Mouse (Mus musculus): ENCODE results near the gene Msl2. TPM values are rescaled to one million over a fixed set of nuclear protein-coding genes. Genes with fewer than 3 reads are reported as not detected.
A peak's percentile ranks its signal among the peaks of the same experiment; 100 is the strongest.

Msl2 gene
- polyA plus RNA-seq, 1 experiment from 2014 or later: 3.9 TPM

DNA sequence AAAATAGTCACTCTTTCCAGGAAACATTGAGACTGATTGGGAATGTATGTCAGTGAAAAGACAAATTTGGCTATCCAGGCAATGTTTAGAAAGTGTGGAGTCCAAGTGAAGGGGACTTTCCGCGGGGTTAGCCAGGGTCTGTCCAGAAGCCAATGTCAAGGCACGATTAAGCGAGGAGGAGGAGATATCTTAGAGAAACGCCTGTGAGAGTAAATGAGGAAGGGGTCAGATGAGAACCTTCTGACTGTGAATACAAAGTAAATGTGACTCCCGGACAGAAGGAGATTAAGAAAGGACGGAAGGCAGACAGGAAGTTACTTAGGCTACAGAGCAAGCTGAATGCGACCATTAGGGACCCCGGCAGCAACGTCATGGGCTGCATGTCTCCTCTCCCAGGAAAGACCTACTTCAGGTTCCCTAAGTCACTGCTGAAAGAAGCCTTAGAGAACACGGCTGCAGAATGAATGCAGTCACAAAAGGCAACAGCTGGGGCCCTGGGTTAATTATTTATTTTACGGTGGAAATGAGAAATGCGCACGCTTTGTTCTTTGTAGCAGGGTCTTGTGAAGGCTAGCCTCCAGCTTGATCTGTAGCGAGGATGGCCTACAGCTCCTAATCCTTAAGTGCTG is 28.1 kb upstream of the Msl2 start:
- H3K9ac ChIP-seq (ENCODE audit: low read length): no peak overlapping the region; the same call in 1 of the 2 replicates
- H3K4me2 ChIP-seq (ENCODE audit: low read depth, low read length): peak overlapping the region; percentile 40
- H3K4me3 ChIP-seq (ENCODE audit: low read length): no peak overlapping the region
- H3K27ac ChIP-seq (ENCODE audit: low read length): no peak overlapping the region
- ATAC-seq (ENCODE audit: low read depth): no peak
- peaks cover 2% of the 10 kb centered on the region; the same call in 1 of the 2 replicates for H3K9me3 ChIP-seq (ENCODE audit: control insufficient read depth, low read length)
- H3K27me3 ChIP-seq (ENCODE audit: control insufficient read depth, insufficient read depth, low read depth, low read length): no peaks in the 10 kb centered on the region
- 28% methylated on average over 15 of the region's 15 CpGs for WGBS
- H3K36me3 ChIP-seq (ENCODE audit: control insufficient read depth, insufficient read depth, low read length): no peaks in the 10 kb centered on the region
- H3K4me1 ChIP-seq (replicated peaks; ENCODE audit: control insufficient read depth, insufficient read depth, low read length): peaks cover 15% of the 10 kb centered on the region

DNA sequence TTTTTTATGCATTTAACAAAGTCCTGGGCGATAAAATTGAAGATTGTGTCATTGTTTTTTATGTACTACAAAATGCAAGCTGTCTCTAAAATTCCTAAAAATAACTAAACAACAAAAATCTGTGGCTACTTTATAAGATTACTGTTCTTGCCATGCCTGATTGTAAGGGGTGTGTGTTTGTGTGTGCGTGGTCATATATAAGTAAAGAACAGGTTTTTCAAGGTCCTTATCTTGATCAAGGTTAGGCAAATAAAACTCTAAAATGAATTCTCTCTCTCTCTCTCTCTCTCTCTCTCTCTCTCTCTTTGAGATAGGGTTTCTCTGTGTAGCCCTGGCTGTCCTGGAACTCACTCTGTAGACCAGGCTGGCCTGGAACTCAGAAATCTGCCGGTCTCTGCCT is 21.9 kb upstream of the Msl2 start:
- Histone ChIP-seq H3K36me3 (ENCODE audit: control insufficient read depth, insufficient read depth, low read length) (no peaks in the 10 kb centered on the region), H3K4me3 (ENCODE audit: low read length) (no peak overlapping the region), H3K4me2 (ENCODE audit: low read depth, low read length) (no peak overlapping the region), H3K27me3 (ENCODE audit: control insufficient read depth, insufficient read depth, low read depth, low read length) (no peaks in the 10 kb centered on the region), H3K9ac (ENCODE audit: low read length) (no peak overlapping the region), H3K27ac (ENCODE audit: low read length) (no peak overlapping the region), H3K9me3 (ENCODE audit: control insufficient read depth, low read length) (no peaks in the 10 kb centered on the region), H3K4me1 (replicated peaks; ENCODE audit: control insufficient read depth, insufficient read depth, low read length) (peaks cover 6% of the 10 kb centered on the region)
- no peak; the same call in 1 of the 2 replicates for ATAC-seq (ENCODE audit: low read depth)
- 71% methylated on average over 3 of the region's 3 CpGs for WGBS

DNA sequence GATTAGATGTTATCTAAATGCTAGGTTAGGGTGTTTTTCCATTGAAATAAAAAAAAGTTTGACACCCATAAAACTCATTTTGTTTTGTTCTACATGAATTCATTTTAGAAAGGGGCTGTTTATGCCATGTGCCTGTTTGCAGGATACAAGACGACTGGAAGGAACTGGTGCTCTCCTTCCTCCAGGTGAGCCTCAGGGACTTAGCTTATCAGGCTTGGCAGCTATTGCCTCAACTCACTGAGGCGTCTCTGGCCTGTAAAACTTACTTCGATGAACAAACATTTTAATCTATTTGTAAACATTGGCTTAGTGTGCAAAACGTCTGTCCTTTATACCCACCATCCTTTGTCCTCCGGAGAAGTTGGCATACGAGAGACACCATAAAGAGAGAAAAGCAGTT is 21.2 kb upstream of the Msl2 start:
- no peak overlapping the region for H3K9ac ChIP-seq (ENCODE audit: low read length)

DNA sequence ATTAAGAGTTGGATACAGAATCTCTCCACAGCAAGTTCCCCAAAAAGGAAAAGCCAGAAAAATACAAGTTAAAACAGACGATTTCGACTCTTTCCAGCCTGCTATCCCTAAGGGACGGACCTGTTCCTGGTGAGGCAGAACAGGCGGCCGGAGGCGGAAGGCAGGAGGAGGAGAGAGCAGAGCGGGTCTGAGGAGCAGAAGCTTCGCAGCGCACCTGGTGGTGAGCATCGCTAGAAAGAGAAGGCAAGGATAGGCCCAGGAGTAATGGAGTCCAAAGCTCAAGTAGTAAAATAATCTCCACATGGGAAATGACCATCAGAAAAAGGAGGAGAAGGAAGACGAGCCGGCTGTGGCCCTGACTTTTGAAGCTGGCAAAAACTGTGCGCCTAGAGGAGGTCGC is 20.6 kb upstream of the Msl2 start:
- Histone ChIP-seq H3K4me1 (replicated peaks; ENCODE audit: control insufficient read depth, insufficient read depth, low read length) (peaks cover 6% of the 10 kb centered on the region), H3K27ac (ENCODE audit: low read length) (no peak overlapping the region), H3K9ac (ENCODE audit: low read length) (no peak overlapping the region), H3K36me3 (ENCODE audit: control insufficient read depth, insufficient read depth, low read length) (no peaks in the 10 kb centered on the region), H3K4me3 (ENCODE audit: low read length) (no peak overlapping the region), H3K4me2 (ENCODE audit: low read depth, low read length) (no peak overlapping the region), H3K27me3 (ENCODE audit: control insufficient read depth, insufficient read depth, low read depth, low read length) (no peaks in the 10 kb centered on the region), H3K9me3 (ENCODE audit: control insufficient read depth, low read length) (no peaks in the 10 kb centered on the region)
- ATAC-seq (ENCODE audit: low read depth): no peak
- 73% methylated on average over 14 of the region's 14 CpGs for WGBS

More for the DNA sequence above, 21.2 kb upstream of the Msl2 start:
- ATAC-seq (ENCODE audit: low read depth): no peak
- Histone ChIP-seq H3K4me2 (ENCODE audit: low read depth, low read length) (no peak overlapping the region), H3K4me1 (replicated peaks; ENCODE audit: control insufficient read depth, insufficient read depth, low read length) (peaks cover 6% of the 10 kb centered on the region), H3K9me3 (ENCODE audit: control insufficient read depth, low read length) (no peaks in the 10 kb centered on the region), H3K27ac (ENCODE audit: low read length) (no peak overlapping the region), H3K36me3 (ENCODE audit: control insufficient read depth, insufficient read depth, low read length) (no peaks in the 10 kb centered on the region), H3K4me3 (ENCODE audit: low read length) (no peak overlapping the region), H3K27me3 (ENCODE audit: control insufficient read depth, insufficient read depth, low read depth, low read length) (no peaks in the 10 kb centered on the region)
- 40% methylated on average over 6 of the region's 6 CpGs for WGBS

DNA sequence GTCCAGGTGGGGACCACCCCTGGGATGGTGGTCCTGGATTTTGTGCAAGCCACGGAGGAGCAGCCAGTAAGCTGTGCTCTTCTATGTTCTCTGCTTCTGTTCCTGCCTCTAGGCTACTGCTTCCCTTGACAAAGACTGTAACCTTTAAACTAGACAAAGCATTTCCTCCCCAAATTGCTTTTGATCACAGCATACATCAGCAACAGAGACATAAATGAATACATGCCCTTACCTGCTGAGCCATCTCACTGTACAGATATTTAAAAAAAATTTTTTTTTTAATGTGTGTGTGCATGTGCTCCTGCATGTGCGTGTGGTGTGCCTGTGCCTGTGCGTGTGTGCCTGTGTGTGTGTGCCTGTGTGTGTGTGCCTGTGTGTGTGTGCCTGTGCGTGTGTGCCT is 16.7 kb upstream of the Msl2 start:
- no peak for ATAC-seq (ENCODE audit: low read depth)
- Histone ChIP-seq H3K9me3 (ENCODE audit: control insufficient read depth, low read length) (no peaks in the 10 kb centered on the region), H3K36me3 (ENCODE audit: control insufficient read depth, insufficient read depth, low read length) (no peaks in the 10 kb centered on the region), H3K4me3 (ENCODE audit: low read length) (no peak overlapping the region), H3K27ac (ENCODE audit: low read length) (no peak overlapping the region), H3K27me3 (ENCODE audit: control insufficient read depth, insufficient read depth, low read depth, low read length) (no peaks in the 10 kb centered on the region), H3K9ac (ENCODE audit: low read length) (no peak overlapping the region), H3K4me1 (replicated peaks; ENCODE audit: control insufficient read depth, insufficient read depth, low read length) (peaks cover 7% of the 10 kb centered on the region), H3K4me2 (ENCODE audit: low read depth, low read length) (no peak overlapping the region)
- WGBS: 88% methylated on average over 4 of the region's 4 CpGs

DNA sequence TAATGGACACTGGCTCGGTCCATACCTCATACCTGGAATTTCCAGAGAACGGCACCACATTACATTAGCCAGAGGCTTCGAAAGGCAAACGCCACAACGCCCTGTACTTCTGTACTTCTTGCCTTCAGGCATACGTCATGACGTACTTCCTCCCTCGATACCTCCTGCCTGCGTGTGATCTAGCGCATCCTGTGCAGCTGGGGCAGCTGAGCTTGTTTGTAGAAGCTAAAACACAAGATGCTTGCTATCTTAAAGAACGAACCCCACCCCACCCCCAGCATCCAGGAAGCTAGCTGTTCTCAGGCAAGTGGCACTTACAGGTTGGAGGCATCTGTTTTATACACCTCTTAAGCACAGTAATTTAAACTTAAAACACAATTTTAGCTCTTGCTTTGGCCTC is 12.9 kb upstream of the Msl2 start:
- H3K4me3 ChIP-seq (ENCODE audit: low read length): no peak overlapping the region
- H3K4me2 ChIP-seq (ENCODE audit: low read depth, low read length): no peak overlapping the region
- 0 out of 2 replicates have a peak, but pooled peaks have one; percentile 15 for ATAC-seq (ENCODE audit: low read depth)
- 57% methylated on average over 11 of the region's 11 CpGs for WGBS
- H3K27ac ChIP-seq (ENCODE audit: low read length): no peak overlapping the region
- no peaks in the 10 kb centered on the region for H3K27me3 ChIP-seq (ENCODE audit: control insufficient read depth, insufficient read depth, low read depth, low read length)
- no peak overlapping the region for H3K9ac ChIP-seq (ENCODE audit: low read length)
- H3K36me3 ChIP-seq (ENCODE audit: control insufficient read depth, insufficient read depth, low read length): no peaks in the 10 kb centered on the region
- H3K4me1 ChIP-seq (replicated peaks; ENCODE audit: control insufficient read depth, insufficient read depth, low read length): peaks cover 12% of the 10 kb centered on the region
- no peaks in the 10 kb centered on the region for H3K9me3 ChIP-seq (ENCODE audit: control insufficient read depth, low read length)

DNA sequence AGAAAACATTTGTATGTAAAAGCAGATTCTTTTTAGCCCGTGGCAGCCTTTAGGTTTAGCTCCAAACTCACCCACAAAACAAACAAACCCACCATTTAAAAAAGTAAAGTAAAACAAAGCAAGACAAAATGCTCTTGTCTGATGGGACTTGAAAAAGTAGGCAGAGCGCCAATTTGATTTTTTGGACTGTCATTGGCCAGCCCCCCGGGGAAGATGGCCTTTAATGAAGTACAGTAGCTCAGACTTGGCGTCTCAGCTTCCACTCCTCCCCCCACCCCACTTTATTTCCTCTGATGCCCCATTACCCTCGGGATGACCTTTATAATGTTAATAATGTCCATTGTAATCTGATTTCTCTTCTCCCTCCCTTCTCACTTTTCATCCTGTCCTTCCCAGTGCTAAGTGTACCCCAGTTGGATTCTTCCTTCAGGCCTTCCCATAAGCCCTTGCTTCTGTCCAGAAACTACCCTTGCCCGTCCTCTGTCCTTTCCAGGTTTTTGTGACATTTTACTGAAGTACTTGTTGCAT is 11.6 kb upstream of the Msl2 start:
- H3K4me2 ChIP-seq (ENCODE audit: low read depth, low read length): no peak overlapping the region
- no peaks in the 10 kb centered on the region for H3K9me3 ChIP-seq (ENCODE audit: control insufficient read depth, low read length)
- 38% methylated on average over 6 of the region's 6 CpGs for WGBS
- no peak overlapping the region for H3K27ac ChIP-seq (ENCODE audit: low read length)
- no peak overlapping the region for H3K9ac ChIP-seq (ENCODE audit: low read length)
- H3K4me1 ChIP-seq (replicated peaks; ENCODE audit: control insufficient read depth, insufficient read depth, low read length): peaks cover 12% of the 10 kb centered on the region
- no peak for ATAC-seq (ENCODE audit: low read depth)
- H3K4me3 ChIP-seq (ENCODE audit: low read length): no peak overlapping the region
- H3K36me3 ChIP-seq (ENCODE audit: control insufficient read depth, insufficient read depth, low read length): no peaks in the 10 kb centered on the region
- no peaks in the 10 kb centered on the region for H3K27me3 ChIP-seq (ENCODE audit: control insufficient read depth, insufficient read depth, low read depth, low read length)

DNA sequence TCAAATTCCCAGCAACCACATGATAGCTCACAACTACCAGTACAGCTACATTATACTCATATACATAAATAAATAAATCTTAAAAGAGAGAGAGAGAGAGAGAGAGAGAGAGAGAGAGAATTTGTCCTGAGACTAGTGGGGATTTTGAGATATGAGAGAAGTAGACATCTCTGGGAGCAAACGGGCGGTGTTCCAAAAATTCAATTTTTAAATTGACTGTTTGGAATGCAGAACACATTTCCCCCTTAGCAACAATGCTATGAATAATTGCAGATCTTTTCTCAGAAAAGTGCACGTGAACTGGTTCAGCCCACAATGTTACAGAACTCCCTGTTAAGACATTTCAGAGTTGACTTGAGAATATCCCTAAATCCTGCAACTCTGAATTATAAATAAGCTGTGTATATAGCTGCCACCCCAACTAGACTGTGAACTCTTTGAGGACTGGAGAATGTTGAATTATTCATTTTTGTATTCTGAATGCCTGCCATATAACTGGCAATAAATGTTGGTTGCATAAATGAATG is 8.8 kb upstream of the Msl2 start:
- 59% methylated on average over 3 of the region's 3 CpGs for WGBS
- Histone ChIP-seq H3K4me2 (ENCODE audit: low read depth, low read length) (no peak overlapping the region), H3K36me3 (ENCODE audit: control insufficient read depth, insufficient read depth, low read length) (no peaks in the 10 kb centered on the region), H3K9me3 (ENCODE audit: control insufficient read depth, low read length) (no peaks in the 10 kb centered on the region), H3K9ac (ENCODE audit: low read length) (no peak overlapping the region), H3K4me3 (ENCODE audit: low read length) (no peak overlapping the region), H3K27ac (ENCODE audit: low read length) (no peak overlapping the region), H3K27me3 (ENCODE audit: control insufficient read depth, insufficient read depth, low read depth, low read length) (no peaks in the 10 kb centered on the region), H3K4me1 (replicated peaks; ENCODE audit: control insufficient read depth, insufficient read depth, low read length) (peaks cover 12% of the 10 kb centered on the region)
- ATAC-seq (ENCODE audit: low read depth): peak; percentile 20; the same call in 1 of the 2 replicates

DNA sequence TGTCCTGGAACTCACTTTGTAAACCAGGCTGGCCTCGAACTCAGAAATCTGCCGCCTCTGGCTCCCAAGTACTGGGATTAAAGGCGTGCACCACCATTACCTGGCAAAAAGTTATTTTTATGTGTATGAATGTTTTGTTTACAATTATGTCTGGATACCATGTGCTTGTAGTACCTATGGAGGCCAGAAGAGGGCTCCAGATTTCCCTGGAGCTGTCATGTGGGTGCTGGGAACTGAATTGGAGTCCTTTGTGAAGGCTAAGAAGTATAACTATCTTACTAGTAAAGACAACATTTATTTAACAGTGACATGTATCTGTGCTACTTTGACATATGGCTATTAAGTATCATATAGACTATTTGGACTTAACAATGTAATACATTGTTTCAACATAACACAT is 4.1 kb upstream of the Msl2 start:
- Histone ChIP-seq H3K36me3 (ENCODE audit: control insufficient read depth, insufficient read depth, low read length) (no peaks in the 10 kb centered on the region), H3K4me1 (replicated peaks; ENCODE audit: control insufficient read depth, insufficient read depth, low read length) (peaks cover 3% of the 10 kb centered on the region; the same call in 1 of the 2 replicates), H3K9ac (ENCODE audit: low read length) (no peak overlapping the region), H3K4me2 (ENCODE audit: low read depth, low read length) (no peak overlapping the region), H3K9me3 (ENCODE audit: control insufficient read depth, low read length) (no peaks in the 10 kb centered on the region; the same call in 1 of the 2 replicates), H3K27me3 (ENCODE audit: control insufficient read depth, insufficient read depth, low read depth, low read length) (no peaks in the 10 kb centered on the region), H3K4me3 (ENCODE audit: low read length) (no peak overlapping the region), H3K27ac (ENCODE audit: low read length) (no peak overlapping the region)
- no peak for ATAC-seq (ENCODE audit: low read depth)
- whole genome bisulfite sequencing: 94% methylated on average over 3 of the region's 3 CpGs
